Mouse (Mus musculus): ENCODE measurements at regions not wholly inside any gene's neighbourhood (a gene's known extent, or its start where the extent isn't known, plus 50 kb on each side); places are given as distances from the start of the nearest gene placed in this dataset.

DNA sequence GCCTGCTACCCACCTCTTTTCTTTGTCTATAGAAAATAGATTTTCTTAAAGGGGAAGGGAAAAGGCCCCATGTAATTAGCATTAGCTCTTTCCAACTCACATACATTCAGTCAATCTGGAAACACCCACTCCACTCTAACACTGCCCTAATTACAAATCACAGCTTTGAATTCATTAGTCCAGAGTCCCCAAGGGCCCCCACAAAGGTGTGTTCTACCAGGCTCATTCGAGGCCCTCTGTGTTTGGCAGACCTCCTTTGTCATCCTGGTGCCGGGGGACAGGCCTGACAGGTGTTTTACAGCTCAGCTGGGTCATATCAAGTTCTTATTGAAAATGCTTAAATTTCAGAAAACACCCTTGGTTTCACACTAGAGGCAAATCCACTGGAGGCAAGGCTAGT lies 234.3 kb downstream of the Rab11fip2 start:
- H3K27me3 ChIP-seq (ENCODE audit: control insufficient read depth, insufficient read depth, insufficient read length), result no peaks in the 10 kb centered on the region

DNA sequence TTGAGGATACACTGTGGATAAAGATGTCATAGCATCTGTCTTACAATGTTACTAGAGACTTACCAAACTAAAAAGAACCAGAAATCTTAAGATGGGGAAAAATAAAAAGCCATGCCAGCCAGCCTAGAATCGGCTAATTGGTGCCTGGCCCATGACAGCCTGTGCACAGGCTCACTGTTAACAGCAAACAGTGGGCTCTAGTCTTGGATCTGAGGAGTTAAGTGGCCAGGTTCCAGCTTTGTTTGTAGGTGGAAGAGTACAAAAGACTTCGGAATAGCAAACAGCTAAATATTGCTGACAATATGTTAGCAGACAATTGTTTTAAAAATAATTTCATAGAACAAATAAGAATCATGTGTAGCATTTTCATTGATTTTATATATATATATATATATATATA lies 228.4 kb downstream of the Rab11fip2 start:
- TF ChIP-seq CTCF (IDR thresholded peaks at IDR 0.05; ENCODE audit: control insufficient read depth, insufficient read depth, insufficient read length) (no peak), MAX (IDR thresholded peaks at IDR 0.05) (no peak), MYOD1 (IDR thresholded peaks at IDR 0.05; ENCODE audit: control insufficient read depth, insufficient read length, low read depth) (no peak), MYOG (IDR thresholded peaks at IDR 0.05; ENCODE audit: control insufficient read depth, extremely low read depth, insufficient read length) (no peak), CEBPB (IDR thresholded peaks at IDR 0.05; ENCODE audit: low read depth) (no peak), USF1 (IDR thresholded peaks at IDR 0.05; ENCODE audit: low read depth) (no peak), FOSL1 (IDR thresholded peaks at IDR 0.05; ENCODE audit: insufficient read depth, low read length, poor library complexity, severe bottlenecking) (no peak)

More for the DNA sequence above, 234.3 kb downstream of the Rab11fip2 start:
- H3ac ChIP-seq (ENCODE audit: control insufficient read depth, insufficient read length, low read depth), result no peak overlapping the region
- no peaks in the 10 kb centered on the region for H3K79me2 ChIP-seq (ENCODE audit: control insufficient read depth, insufficient read depth)
- H3K36me3 ChIP-seq (ENCODE audit: control insufficient read depth, insufficient read depth), result no peaks in the 10 kb centered on the region
- H3K79me3 ChIP-seq (ENCODE audit: low read depth), result no peaks in the 10 kb centered on the region
- TF ChIP-seq USF1 (IDR thresholded peaks at IDR 0.05; ENCODE audit: low read depth), result no peak
- TF ChIP-seq MYOD1 (IDR thresholded peaks at IDR 0.05; ENCODE audit: control insufficient read depth, insufficient read length, low read depth), result no peak
- TF ChIP-seq MAX (IDR thresholded peaks at IDR 0.05), result no peak
- no peak for TF ChIP-seq CTCF (IDR thresholded peaks at IDR 0.05; ENCODE audit: control insufficient read depth, insufficient read depth, insufficient read length)
- no peak for TF ChIP-seq MYOG (IDR thresholded peaks at IDR 0.05; ENCODE audit: control insufficient read depth, extremely low read depth, insufficient read length)
- TF ChIP-seq CEBPB (IDR thresholded peaks at IDR 0.05; ENCODE audit: low read depth), result no peak
- TF ChIP-seq FOSL1 (IDR thresholded peaks at IDR 0.05; ENCODE audit: insufficient read depth, low read length, poor library complexity, severe bottlenecking), result no peak
- no peak overlapping the region for H3K4me3 ChIP-seq (ENCODE audit: insufficient read depth, poor library complexity, severe bottlenecking)

DNA sequence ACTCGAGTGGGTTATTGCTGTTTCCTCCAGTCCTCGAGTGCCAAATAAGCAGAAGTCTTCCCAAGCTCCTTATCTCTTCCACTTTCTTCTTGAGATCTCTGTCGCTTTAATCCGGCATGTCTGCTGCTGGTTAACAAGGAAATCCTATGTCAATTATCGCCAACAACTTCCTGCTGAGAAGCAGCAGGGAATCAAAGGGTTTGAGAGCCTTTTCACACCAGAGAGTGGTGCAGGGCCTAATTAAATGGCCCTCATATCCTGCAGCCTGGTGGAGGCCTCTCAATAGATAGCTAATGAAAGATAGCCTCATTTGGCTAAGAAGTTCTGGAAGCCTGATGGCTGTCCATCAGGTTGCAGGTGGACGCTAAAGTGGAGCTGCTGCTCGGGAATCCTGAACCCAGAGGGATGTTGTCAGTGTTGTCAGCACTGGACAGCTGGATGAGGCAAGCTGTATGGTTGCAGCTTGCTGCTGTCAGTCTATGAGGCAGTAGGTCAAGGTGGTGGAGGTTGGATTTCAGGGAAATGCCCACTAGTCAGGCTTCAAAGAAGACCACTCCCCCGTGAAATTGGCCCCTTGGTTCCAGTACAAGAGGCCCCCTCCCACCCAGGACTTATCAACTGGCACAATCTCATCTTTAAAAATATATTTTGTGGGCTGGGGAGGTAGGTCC lies 225.5 kb downstream of the Rab11fip2 start:
- H3K79me2 ChIP-seq (ENCODE audit: control insufficient read depth, insufficient read depth), result no peaks in the 10 kb centered on the region
- H3ac ChIP-seq (ENCODE audit: control insufficient read depth, insufficient read length, low read depth), result no peak overlapping the region
- H3K27me3 ChIP-seq (ENCODE audit: control insufficient read depth, insufficient read depth, insufficient read length), result no peaks in the 10 kb centered on the region
- H3K4me3 ChIP-seq (ENCODE audit: insufficient read depth, poor library complexity, severe bottlenecking), result no peak overlapping the region
- TF ChIP-seq FOSL1 (IDR thresholded peaks at IDR 0.05; ENCODE audit: insufficient read depth, low read length, poor library complexity, severe bottlenecking), result no peak
- no peak for TF ChIP-seq CTCF (IDR thresholded peaks at IDR 0.05; ENCODE audit: control insufficient read depth, insufficient read depth, insufficient read length)
- TF ChIP-seq CEBPB (IDR thresholded peaks at IDR 0.05; ENCODE audit: low read depth), result no peak
- TF ChIP-seq USF1 (IDR thresholded peaks at IDR 0.05; ENCODE audit: low read depth), result no peak
- TF ChIP-seq MAX (IDR thresholded peaks at IDR 0.05), result no peak
- no peak for TF ChIP-seq MYOG (IDR thresholded peaks at IDR 0.05; ENCODE audit: control insufficient read depth, extremely low read depth, insufficient read length)
- TF ChIP-seq MYOD1 (IDR thresholded peaks at IDR 0.05; ENCODE audit: control insufficient read depth, insufficient read length, low read depth), result no peak
- H3K79me3 ChIP-seq (ENCODE audit: low read depth), result no peaks in the 10 kb centered on the region
- H3K36me3 ChIP-seq (ENCODE audit: control insufficient read depth, insufficient read depth), result no peaks in the 10 kb centered on the region

More for the DNA sequence above, 228.4 kb downstream of the Rab11fip2 start:
- H3K4me3 ChIP-seq (ENCODE audit: insufficient read depth, poor library complexity, severe bottlenecking), result no peak overlapping the region
- no peaks in the 10 kb centered on the region for H3K79me3 ChIP-seq (ENCODE audit: low read depth)
- H3K79me2 ChIP-seq (ENCODE audit: control insufficient read depth, insufficient read depth), result no peaks in the 10 kb centered on the region
- no peaks in the 10 kb centered on the region for H3K27me3 ChIP-seq (ENCODE audit: control insufficient read depth, insufficient read depth, insufficient read length)
- H3K36me3 ChIP-seq (ENCODE audit: control insufficient read depth, insufficient read depth), result no peaks in the 10 kb centered on the region
- H3ac ChIP-seq (ENCODE audit: control insufficient read depth, insufficient read length, low read depth), result no peak overlapping the region

DNA sequence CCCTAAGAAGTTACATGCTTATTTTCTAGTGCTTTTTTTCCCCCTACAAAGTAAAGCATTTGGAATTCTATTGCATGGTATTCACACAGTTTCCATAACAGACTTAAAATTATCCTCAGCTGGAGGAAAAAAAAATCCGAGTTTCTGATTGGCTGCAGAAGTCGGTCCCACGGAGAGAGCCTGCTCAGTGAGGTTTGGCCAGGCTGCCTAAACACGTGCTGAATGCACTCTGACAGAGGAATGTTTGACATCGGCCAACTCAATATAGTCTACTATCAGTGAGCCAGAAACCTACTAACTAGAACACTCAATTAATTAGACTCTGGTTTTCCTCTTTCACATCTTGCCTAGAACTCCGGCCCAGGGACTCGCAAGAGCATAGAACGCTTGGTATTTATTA lies 204.9 kb downstream of the Rab11fip2 start:
- Histone ChIP-seq H3K79me3 (ENCODE audit: low read depth) (no peaks in the 10 kb centered on the region), H3ac (ENCODE audit: control insufficient read depth, insufficient read length, low read depth) (no peak overlapping the region), H3K36me3 (ENCODE audit: control insufficient read depth, insufficient read depth) (no peaks in the 10 kb centered on the region), H3K4me3 (ENCODE audit: insufficient read depth, poor library complexity, severe bottlenecking) (no peak overlapping the region), H3K79me2 (ENCODE audit: control insufficient read depth, insufficient read depth) (no peaks in the 10 kb centered on the region), H3K27me3 (ENCODE audit: control insufficient read depth, insufficient read depth, insufficient read length) (no peaks in the 10 kb centered on the region)
- TF ChIP-seq FOSL1 (IDR thresholded peaks at IDR 0.05; ENCODE audit: insufficient read depth, low read length, poor library complexity, severe bottlenecking) (no peak), MYOD1 (IDR thresholded peaks at IDR 0.05; ENCODE audit: control insufficient read depth, insufficient read length, low read depth) (no peak), CTCF (IDR thresholded peaks at IDR 0.05; ENCODE audit: control insufficient read depth, insufficient read depth, insufficient read length) (no peak), CEBPB (IDR thresholded peaks at IDR 0.05; ENCODE audit: low read depth) (no peak), MYOG (IDR thresholded peaks at IDR 0.05; ENCODE audit: control insufficient read depth, extremely low read depth, insufficient read length) (no peak), USF1 (IDR thresholded peaks at IDR 0.05; ENCODE audit: low read depth) (no peak), MAX (IDR thresholded peaks at IDR 0.05) (no peak)

DNA sequence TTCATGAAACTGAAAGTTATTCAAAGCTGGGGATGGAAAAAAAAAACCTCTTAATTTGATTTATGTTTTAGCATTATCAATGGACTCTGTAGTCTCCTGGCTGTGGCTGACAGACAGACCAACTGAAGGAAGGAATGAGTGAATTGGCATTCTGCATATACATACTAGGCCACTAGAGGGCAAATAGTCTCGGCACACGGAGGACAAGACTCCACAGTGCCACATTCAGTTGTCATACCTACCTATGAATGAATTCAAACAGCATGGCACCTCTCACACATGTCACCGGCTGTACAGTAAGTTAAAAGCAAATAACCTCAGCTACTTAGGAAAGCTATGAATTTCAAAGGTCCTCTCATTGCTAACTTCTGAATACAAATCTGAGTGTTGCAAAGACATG lies 200.5 kb downstream of the Rab11fip2 start:
- no peaks in the 10 kb centered on the region for H3K79me2 ChIP-seq (ENCODE audit: control insufficient read depth, insufficient read depth)
- no peaks in the 10 kb centered on the region for H3K36me3 ChIP-seq (ENCODE audit: control insufficient read depth, insufficient read depth)
- H3K4me3 ChIP-seq (ENCODE audit: insufficient read depth, poor library complexity, severe bottlenecking), result no peak overlapping the region
- H3K79me3 ChIP-seq (ENCODE audit: low read depth), result no peaks in the 10 kb centered on the region
- TF ChIP-seq USF1 (IDR thresholded peaks at IDR 0.05; ENCODE audit: low read depth) (no peak), MAX (IDR thresholded peaks at IDR 0.05) (no peak), CTCF (IDR thresholded peaks at IDR 0.05; ENCODE audit: control insufficient read depth, insufficient read depth, insufficient read length) (no peak), CEBPB (IDR thresholded peaks at IDR 0.05; ENCODE audit: low read depth) (no peak), MYOG (IDR thresholded peaks at IDR 0.05; ENCODE audit: control insufficient read depth, extremely low read depth, insufficient read length) (no peak), FOSL1 (IDR thresholded peaks at IDR 0.05; ENCODE audit: insufficient read depth, low read length, poor library complexity, severe bottlenecking) (no peak), MYOD1 (IDR thresholded peaks at IDR 0.05; ENCODE audit: control insufficient read depth, insufficient read length, low read depth) (no peak)
- H3ac ChIP-seq (ENCODE audit: control insufficient read depth, insufficient read length, low read depth), result no peak overlapping the region
- no peaks in the 10 kb centered on the region for H3K27me3 ChIP-seq (ENCODE audit: control insufficient read depth, insufficient read depth, insufficient read length)
